Mouse (Mus musculus) neural tube, embryonic 11.5 days (tissue): Measurements from ENCODE around the gene Mgrn1. TPM values are rescaled to one million over a fixed set of nuclear protein-coding genes. Genes with fewer than 3 reads are reported as not detected.
A peak's percentile ranks its signal among the peaks of the same experiment; 100 is the strongest.

Experiments used
- ATAC-seq: fragments of 200-750 bp; cut with Nextera tagmentation; 2 replicates; pipeline ENCODE4 v1.8.0; 2017; ENCODE audit warnings: moderate number of reproducible peaks, mild to moderate bottlenecking, moderate TSS enrichment, moderate library complexity; ENCODE audit not compliant: insufficient read depth, low FRiP score, low TSS enrichment
- DNase-seq: peaks from one replicate; pipeline ENCODE4 v3.0.0-alpha.2; 2015; ENCODE audit warnings: low spot score
- H3K27ac ChIP-seq: fragments of 300-500 bp; sonication (generic); 2 replicates; pipeline ENCODE4 v1.5.1; 2014; ENCODE audit warnings: low read depth, mild to moderate bottlenecking, low read length
- H3K27me3 ChIP-seq: fragments of 300-500 bp; sonication (generic); 2 replicates; pipeline ENCODE4 v1.6.1; 2014; ENCODE audit warnings: mild to moderate bottlenecking, low read length, mixed read lengths; ENCODE audit not compliant: control insufficient read depth, insufficient read depth
- H3K36me3 ChIP-seq: fragments of 300-500 bp; sonication (generic); 2 replicates; pipeline ENCODE4 v1.6.1; 2014; ENCODE audit warnings: mild to moderate bottlenecking, low read length, moderate library complexity, mixed read lengths; ENCODE audit not compliant: control insufficient read depth, insufficient read depth
- H3K4me1 ChIP-seq: fragments of 300-500 bp; sonication (generic); 2 replicates; pipeline ENCODE4 v1.6.1; 2014; ENCODE audit warnings: low read length, mixed read lengths; ENCODE audit not compliant: control insufficient read depth, insufficient read depth
- H3K4me2 ChIP-seq: fragments of 300-500 bp; sonication (generic); 2 replicates; pipeline ENCODE4 v1.6.1; 2014; ENCODE audit warnings: low read depth, mild to moderate bottlenecking, moderate library complexity
- H3K4me3 ChIP-seq: fragments of 300-500 bp; sonication (generic); 2 replicates; pipeline ENCODE4 v1.5.1; 2014; ENCODE audit warnings: low read depth, low read length
- H3K9ac ChIP-seq: fragments of 300-500 bp; sonication (generic); 2 replicates; pipeline ENCODE4 v1.6.1; 2014; ENCODE audit warnings: mild to moderate bottlenecking, low read length
- H3K9me3 ChIP-seq: fragments of 300-500 bp; sonication (generic); 2 replicates; pipeline ENCODE4 v1.6.1; 2016; ENCODE audit warnings: low read length; ENCODE audit not compliant: control insufficient read depth
- whole genome bisulfite sequencing: fragments of 180-500 bp; shearing (Covaris S2); extraction: QIAGEN DNeasy Blood & Tissue Kit; methylation state at CpG from one replicate; pipeline ENCODE4 v1.1.7; 2014; 5-methylcytosine and 5-hydroxymethylcytosine counted together
- polyA plus RNA-seq: library from polyadenylated mRNA; unstranded; fragments of >200 nt; fragmentation: Nextera tagmentation; extraction: Ambion mirVana; gene quantifications from 2 replicates; pipeline ENCODE4 v1.2.1, GENCODE M21; 2014

The Mgrn1 gene
- polyA plus RNA-seq, 1 experiment from 2014 or later = 85.5 TPM

- Histone ChIP-seq H3K9me3 (no peaks in the 10 kb centered on the region), H3K27me3 (no peaks in the 10 kb centered on the region), H3K9ac (no peak overlapping the region), H3K36me3 (peaks cover 6% of the 10 kb centered on the region), H3K27ac (no peak overlapping the region), H3K4me1 (no peaks in the 10 kb centered on the region), H3K4me3 (no peak overlapping the region), H3K4me2 (no peak overlapping the region)
- DNase-seq (no peak), ATAC-seq (no peak)
- WGBS = 58% methylated on average over 5 of the region's 5 CpGs
These were observed 21.9 kb downstream of the Mgrn1 start for GRCm38 (mm10) chr16:4907972-4908371.

- Histone ChIP-seq H3K4me1 (no peaks in the 10 kb centered on the region), H3K27ac (no peak overlapping the region), H3K9ac (no peak overlapping the region), H3K4me3 (no peak overlapping the region), H3K36me3 (peaks cover 6% of the 10 kb centered on the region), H3K4me2 (no peak overlapping the region), H3K9me3 (no peaks in the 10 kb centered on the region), H3K27me3 (no peaks in the 10 kb centered on the region)
- no peak for DNase-seq
- ATAC-seq = no peak
- 98% methylated on average over 2 of the region's 2 CpGs for WGBS
These were observed 23.7 kb downstream of the Mgrn1 start for GRCm38 (mm10) chr16:4909745-4910144.

- Histone ChIP-seq H3K9me3 (no peaks in the 10 kb centered on the region), H3K9ac (no peak overlapping the region), H3K36me3 (peaks cover 6% of the 10 kb centered on the region), H3K4me3 (no peak overlapping the region), H3K4me2 (no peak overlapping the region), H3K27me3 (no peaks in the 10 kb centered on the region), H3K27ac (no peak overlapping the region), H3K4me1 (no peaks in the 10 kb centered on the region)
- DNase-seq (no peak), ATAC-seq (no peak)
- WGBS = 93% methylated on average over 8 of the region's 8 CpGs
These were observed 24.7 kb downstream of the Mgrn1 start for GRCm38 (mm10) chr16:4910758-4911157.

GRCm38 (mm10) chr16:4912074-4912648 is 26.1 kb downstream of the Mgrn1 start:
- no peak overlapping the region for H3K4me2 ChIP-seq
- DNase-seq (no peak), ATAC-seq (no peak)
- 82% methylated on average over 10 of the region's 10 CpGs for WGBS
- H3K27ac ChIP-seq = no peak overlapping the region
- peaks cover 6% of the 10 kb centered on the region for H3K36me3 ChIP-seq
- H3K27me3 ChIP-seq = no peaks in the 10 kb centered on the region
- H3K4me1 ChIP-seq = no peaks in the 10 kb centered on the region
- no peak overlapping the region for H3K4me3 ChIP-seq
- H3K9ac ChIP-seq = no peak overlapping the region
- no peaks in the 10 kb centered on the region for H3K9me3 ChIP-seq

GRCm38 (mm10) chr16:4912907-4913782 is 27.1 kb downstream of the Mgrn1 start:
- Histone ChIP-seq H3K9ac (no peak overlapping the region), H3K36me3 (peaks cover 6% of the 10 kb centered on the region), H3K9me3 (no peaks in the 10 kb centered on the region), H3K4me2 (no peak overlapping the region), H3K4me1 (no peaks in the 10 kb centered on the region), H3K27me3 (no peaks in the 10 kb centered on the region), H3K27ac (0 out of 2 replicates have a peak overlapping the region, but pooled peaks have one; percentile 10), H3K4me3 (no peak overlapping the region)
- no peak for ATAC-seq
- no peak for DNase-seq
- WGBS = 79% methylated on average over 11 of the region's 11 CpGs

GRCm38 (mm10) chr16:4913783-4914735 is 28.0 kb downstream of the Mgrn1 start:
- ATAC-seq = no peak
- H3K9me3 ChIP-seq = no peaks in the 10 kb centered on the region
- H3K9ac ChIP-seq = no peak overlapping the region
- no peaks in the 10 kb centered on the region for H3K27me3 ChIP-seq
- H3K27ac ChIP-seq = no peak overlapping the region
- H3K4me3 ChIP-seq = no peak overlapping the region
- H3K36me3 ChIP-seq = peaks cover 4% of the 10 kb centered on the region
- 38% methylated on average over 12 of the region's 12 CpGs for WGBS
- no peak overlapping the region for H3K4me2 ChIP-seq
- no peaks in the 10 kb centered on the region for H3K4me1 ChIP-seq
- DNase-seq = peak; percentile 77

GRCm38 (mm10) chr16:4915931-4916330 is 29.9 kb downstream of the Mgrn1 start:
- Histone ChIP-seq H3K9ac (no peak overlapping the region), H3K27ac (no peak overlapping the region), H3K36me3 (peaks cover 4% of the 10 kb centered on the region), H3K9me3 (no peaks in the 10 kb centered on the region), H3K4me3 (no peak overlapping the region), H3K27me3 (no peaks in the 10 kb centered on the region), H3K4me2 (no peak overlapping the region), H3K4me1 (no peaks in the 10 kb centered on the region)
- no peak for DNase-seq
- 93% methylated on average over 3 of the region's 3 CpGs for WGBS
- no peak for ATAC-seq

- no peak for ATAC-seq
- no peak for DNase-seq
- Histone ChIP-seq H3K27me3 (no peaks in the 10 kb centered on the region), H3K36me3 (peaks cover 3% of the 10 kb centered on the region), H3K4me3 (no peak overlapping the region), H3K9me3 (no peaks in the 10 kb centered on the region), H3K4me2 (no peak overlapping the region), H3K4me1 (no peaks in the 10 kb centered on the region), H3K9ac (no peak overlapping the region), H3K27ac (no peak overlapping the region)
- WGBS = 82% methylated on average over 2 of the region's 2 CpGs
These were observed 30.6 kb downstream of the Mgrn1 start for GRCm38 (mm10) chr16:4916608-4917007.
